Mouse (Mus musculus) urinary bladder, postnatal 4 days (tissue): ENCODE results near the gene Lin54.
A peak's percentile ranks its signal among the peaks of the same experiment; 100 is the strongest.
"Not testable (repeated sequence)": the region's sequence is repeated elsewhere in the genome, so short reads cannot be mapped to it uniquely, and the experiment has no call there.

Experiments
- DNase-seq, 2 experiments: peaks; one replicate each; pipeline ENCODE4 v3.0.0; 2021 to 2022; ENCODE audit warnings: low spot score in 2 of 2

Lin54 gene

DNA sequence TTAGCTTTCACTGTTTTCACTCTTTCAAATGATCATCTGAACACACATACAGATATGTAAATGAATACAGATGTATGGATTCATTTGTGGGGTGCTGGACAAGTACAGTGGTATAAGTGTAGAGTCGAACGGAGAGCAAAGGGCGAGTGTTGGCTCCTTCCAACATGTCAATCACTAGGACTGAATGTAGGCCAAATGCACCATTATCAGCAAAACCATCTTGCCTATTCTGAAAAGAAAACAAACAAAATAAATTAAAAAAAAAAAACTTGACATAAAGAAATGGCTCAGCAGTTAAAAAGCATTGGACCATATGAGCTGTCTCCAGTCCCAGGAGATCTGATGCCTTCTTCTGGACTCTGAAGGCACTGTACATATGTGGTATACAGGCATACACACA lies 12.2 kb downstream of the Lin54 start:
- DNase-seq: no peak

DNA sequence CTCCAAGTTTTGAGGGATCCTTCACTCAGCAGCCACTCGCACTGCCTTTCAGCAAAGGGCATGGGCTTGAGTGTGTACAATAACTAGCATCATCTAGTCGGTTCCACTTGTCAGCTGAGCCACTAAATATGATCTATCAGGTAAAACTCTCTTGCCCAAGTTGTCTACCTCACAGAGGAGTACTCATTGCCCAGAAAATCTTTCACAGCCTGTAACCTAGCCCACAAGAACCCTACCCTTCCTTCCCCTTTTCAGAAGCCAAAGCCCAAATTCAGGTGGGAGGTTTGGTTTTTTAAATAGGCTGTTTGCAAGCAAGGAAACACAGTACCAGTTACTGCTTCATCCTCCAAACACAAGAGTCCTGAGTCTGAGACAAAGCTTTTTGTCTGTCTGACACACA lies 13.3 kb downstream of the Lin54 start:
- no peak for DNase-seq

DNA sequence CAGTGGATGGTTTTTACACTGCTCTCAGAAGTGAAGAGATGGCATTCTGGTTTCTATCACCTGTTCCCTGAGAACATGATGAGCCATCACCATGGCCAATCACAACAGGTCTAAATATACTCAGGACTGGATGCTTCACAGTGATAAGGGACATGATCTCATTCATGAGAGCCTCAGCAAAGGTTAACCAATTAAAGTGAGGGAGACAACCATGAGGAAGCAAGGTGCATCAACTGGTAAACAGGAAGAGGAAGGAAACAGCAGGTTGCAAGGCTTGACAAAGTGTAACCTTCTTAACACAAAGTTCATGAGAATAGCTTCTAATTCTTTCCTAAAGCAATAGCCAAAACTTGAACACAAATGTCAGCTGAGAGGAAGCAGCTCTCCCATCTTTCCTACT lies 16.9 kb downstream of the Lin54 start:
- no peak for DNase-seq

DNA sequence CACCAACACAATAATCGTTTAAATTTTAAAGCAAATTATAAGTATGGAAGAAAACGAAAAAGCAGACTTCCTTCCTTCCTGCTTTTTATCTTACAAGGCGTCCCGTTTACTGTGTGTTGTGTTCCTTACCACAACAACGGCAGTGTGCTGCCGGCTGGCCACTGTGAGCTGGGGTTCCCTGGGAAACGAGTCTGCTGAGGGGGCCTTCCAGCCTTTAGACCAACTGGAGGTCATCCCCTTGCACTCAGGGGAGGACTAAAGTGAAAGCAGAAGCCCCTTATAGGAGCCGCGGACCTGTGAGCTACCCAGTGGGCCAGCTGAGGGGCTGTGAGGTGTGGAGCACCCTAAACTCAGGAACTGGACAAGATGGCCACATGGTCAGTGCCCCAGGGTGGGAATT lies 22.8 kb downstream of the Lin54 start:
- DNase-seq: no peak

DNA sequence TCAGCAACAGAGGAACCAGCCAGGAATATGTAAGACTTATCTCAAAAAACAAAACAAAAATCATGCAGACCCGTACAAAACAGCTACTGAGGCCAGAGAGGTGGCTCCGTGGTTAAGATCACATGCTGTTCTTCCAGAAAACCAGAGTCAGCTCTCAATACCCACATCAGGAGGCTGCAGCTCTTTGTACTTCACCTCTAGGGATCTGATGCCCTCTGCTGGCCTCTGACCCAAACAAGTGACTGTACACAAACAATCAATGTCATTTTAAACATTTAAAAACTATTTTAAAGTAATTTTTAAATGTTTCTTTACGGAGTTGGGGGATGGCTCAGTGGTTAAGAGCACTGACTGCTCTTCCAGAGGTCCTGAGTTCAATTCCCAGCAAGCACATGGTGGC lies 24.1 kb downstream of the Lin54 start:
- no peak for DNase-seq

DNA sequence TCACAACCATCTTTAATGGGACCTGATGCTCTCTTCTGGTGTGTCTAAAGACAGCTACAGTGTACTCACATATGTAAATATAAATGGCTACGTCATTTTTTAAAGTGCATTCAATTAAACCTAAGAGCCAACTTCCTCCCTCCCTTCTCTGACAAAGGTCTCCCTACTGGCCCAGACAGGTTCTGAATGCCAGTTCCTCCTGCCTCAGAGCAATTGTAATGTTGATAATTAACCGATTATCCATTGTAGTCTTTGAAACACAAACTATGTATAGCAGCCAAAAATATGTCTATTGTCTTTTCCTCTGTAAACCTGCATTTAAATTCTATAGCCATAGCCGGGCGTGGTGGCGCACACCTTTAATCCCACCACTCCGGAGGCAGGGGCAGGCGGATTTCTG lies 33.1 kb downstream of the Lin54 start:
- no peak for DNase-seq

DNA sequence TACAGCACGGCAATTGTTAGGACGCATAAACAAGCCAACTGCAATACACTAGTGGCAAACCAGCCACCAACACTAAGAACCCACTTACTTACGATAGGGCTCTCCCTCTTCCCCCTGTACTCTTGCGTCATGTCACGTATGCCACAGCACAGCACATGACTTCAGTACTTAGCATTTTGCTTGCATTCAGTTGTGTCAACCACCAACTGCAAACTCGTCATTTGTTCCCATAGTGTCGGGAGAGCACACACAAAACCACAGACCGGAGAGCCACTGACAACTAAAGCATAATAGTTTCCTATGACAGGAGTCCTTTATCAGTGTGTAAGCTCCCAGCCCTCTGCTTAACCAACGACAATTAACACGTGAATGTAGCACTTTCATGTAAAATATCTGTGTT lies 33.8 kb downstream of the Lin54 start:
- no peak for DNase-seq

DNA sequence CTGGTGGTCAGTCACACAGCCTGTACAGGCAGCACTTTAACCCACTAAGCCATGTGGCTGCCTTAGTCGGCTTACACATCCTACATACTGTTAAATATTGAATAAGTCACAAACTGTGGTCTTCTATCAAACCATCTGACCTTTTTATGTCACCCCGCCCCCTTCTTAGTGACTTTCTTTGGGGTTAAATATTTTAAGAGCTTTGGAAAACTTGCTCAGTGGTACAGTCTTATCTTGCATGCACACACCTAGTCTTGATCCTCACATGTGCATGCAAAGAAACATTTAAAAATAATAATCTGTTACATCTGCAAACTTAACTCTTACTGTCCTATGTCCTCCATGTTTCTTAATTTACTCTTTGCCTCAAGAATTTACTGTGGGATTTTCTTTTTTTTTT lies 38.1 kb downstream of the Lin54 start:
- no peak for DNase-seq

DNA sequence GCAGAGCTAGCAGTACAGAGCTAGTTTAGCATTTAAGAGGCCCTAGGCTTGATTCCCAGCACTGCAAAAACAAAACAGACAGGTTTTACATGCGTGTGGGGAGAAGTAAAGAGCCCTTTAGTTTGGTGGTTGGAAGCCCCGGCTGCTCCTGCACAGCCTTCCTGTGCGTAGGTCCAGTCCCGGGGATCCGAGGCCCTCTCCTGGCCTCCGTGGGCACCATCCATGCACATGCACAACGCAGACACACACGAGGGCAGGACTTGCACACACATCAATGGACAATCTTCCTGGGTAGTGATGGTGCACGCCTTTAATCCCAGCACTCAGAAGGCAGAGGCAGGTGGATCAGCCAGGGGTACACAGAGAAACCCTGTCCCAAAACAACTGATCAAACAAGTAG lies 38.9 kb downstream of the Lin54 start:
- no peak for DNase-seq

DNA sequence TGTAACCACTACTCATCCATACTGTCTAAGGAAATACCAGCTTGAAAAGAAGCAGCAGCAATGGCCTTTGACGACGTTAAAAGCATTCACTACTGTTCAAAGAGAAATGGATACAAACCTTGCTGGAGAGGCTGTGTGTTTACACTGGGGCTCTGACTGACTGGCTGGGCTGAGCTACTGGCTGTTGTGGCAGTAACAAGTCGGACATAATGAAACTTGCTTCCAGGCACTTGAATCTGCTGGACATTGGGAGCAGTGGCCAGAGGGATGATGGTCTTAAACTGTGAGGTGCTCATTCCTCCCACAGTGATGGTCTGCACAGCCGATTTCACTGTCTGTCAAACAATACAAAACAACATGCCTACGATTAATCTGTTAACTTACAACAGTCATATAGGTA lies 41.0 kb downstream of the Lin54 start:
- no peak for DNase-seq

DNA sequence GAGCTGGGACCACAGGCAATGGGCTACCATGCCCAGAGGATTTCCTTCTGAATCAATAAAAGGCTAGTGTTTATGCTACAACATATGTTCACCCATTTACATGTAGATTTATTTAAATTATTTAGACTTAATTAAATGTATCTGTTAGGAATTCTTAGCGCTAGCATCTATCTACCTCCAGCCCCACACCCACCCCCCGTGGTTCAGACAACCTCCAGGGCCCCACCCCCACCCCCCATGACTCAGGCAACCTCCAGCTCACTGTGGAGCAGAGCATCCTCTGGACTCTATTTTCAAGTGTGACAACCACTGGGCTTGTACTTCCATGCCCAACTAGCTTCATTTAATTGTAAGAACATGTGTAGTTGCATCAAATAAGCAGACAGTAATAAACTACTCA lies 48.6 kb downstream of the Lin54 start:
- no peak for DNase-seq

DNA sequence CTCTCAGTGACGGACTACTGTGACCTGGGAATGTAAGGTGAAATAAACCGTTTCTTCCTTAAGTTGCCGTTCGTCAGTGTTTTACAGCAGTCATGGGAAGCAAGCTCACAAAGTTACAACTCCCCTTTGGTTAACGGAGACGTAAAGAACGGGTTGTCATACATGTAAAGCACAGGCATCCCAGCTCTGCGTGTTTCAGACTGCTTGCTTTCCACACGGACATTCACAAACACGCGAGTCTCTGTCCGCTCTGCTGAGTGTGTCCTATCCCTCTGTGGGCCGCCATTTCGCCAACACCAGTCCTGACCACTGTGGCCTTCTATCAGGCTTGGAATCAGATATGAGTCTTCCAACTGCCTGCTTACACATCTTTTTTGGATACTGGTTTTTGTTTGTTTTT lies 61.6 kb downstream of the Lin54 start:
- no peak for DNase-seq

DNA sequence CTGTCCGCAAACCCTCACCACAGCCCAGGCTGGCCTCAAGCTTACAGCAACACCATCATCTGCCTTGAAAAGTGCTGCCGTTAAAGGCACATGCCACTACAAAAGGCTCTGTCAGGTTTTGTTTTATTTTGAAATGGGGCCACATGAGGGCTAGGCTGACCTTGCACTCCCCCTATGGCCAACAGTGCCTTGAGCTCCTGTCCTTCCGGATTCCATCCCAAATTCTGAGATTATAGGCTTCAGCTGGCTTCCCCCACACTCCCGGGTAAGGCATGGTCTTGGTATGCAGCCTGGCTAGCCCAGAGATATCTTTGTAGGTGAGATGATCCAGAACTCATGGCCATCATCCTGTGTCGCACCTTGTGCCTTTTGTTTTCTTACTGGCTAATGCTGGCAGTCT lies 62.5 kb downstream of the Lin54 start:
- no peak for DNase-seq

DNA sequence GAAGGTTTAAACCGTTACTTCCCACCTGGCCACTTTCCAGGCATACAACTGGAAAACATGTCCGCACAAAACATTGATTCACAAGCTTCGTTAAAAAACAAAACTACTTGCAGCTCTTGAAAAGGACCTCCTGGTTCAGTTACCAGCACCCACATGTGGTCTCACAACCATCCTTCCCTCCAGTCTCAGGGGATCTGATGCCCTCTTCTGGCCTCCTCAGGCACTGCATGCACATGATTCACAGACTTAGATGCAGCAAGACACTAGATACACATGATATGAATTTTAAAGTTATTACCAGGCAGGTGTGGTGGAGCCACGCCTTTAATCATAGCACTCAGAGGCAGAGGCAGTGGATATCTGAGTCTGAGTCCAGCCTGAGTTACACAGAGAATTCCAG lies 63.4 kb downstream of the Lin54 start:
- DNase-seq: no peak

DNA sequence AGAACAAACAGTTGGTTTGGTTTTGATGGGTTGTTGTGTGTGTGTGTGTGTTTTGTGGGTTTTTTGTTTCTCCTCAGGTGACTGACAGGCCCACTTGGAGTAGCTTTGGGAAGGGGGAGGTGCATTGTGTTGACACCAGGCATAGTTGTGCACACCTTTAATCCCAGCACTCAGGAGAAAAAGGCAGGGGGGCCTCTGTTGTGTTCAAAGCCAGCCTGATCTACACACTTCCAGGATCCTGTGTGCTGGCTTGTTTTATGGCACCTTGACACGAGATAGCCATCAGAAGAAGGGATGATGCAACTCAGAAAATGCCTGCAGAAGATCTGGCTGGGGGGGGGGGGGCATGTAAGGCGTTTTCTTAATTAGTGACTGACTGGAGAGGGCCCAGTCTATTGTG lies 69.5 kb downstream of the Lin54 start:
- DNase-seq: no peak

DNA sequence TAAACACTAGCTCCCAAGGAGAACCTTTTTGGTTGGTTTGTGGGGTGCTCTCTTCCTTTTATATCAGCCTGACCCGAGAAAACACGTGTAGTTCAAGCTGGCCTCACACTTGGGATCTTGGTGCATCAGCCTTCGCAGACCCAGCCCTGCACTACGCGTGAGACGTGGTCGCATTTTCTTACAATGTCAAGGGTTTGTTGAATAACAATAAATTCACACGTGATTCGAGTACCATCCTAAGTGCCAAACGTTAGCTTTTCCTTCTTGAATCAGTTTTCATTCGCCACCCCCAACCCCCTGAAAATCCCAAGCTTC lies 70.4 kb downstream of the Lin54 start:
- no peak for DNase-seq

DNA sequence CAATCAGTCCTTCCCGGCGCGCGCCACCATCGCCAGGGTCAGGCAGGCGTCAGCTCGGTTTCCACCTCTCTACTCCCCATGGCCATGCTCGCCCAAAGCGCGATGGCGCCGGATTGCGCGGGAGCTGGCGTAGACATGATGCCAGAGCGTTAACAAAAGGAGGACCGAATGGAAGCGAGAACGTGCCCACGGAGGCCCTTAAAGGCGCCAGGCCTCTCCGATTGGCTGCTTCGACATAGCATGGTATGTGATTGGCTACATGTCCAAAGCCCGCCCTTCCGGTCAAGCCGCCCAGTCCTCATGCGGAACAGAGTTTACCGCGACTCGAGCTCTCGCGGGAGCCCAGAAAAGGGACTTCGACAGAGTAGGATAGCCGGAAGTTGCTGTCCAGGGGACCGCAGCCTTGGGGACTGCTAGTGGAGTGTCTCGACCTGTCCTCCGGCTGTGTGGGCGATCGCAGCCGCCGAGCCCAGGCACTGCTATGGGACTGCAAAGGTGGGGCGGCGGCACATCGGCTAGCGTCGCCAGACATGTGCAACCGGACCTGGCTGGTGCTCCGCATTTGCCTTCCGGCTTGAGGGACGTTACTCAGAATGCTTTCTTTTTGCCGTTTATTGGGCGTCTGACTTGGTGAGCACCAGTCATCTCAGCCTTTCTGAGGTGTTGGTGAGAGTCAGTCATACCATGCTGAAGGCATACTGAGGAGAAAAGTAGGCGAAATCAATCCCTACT lies 70.9 kb downstream of the Lin54 start:
- peak; percentile 88 to 91 for DNase-seq

DNA sequence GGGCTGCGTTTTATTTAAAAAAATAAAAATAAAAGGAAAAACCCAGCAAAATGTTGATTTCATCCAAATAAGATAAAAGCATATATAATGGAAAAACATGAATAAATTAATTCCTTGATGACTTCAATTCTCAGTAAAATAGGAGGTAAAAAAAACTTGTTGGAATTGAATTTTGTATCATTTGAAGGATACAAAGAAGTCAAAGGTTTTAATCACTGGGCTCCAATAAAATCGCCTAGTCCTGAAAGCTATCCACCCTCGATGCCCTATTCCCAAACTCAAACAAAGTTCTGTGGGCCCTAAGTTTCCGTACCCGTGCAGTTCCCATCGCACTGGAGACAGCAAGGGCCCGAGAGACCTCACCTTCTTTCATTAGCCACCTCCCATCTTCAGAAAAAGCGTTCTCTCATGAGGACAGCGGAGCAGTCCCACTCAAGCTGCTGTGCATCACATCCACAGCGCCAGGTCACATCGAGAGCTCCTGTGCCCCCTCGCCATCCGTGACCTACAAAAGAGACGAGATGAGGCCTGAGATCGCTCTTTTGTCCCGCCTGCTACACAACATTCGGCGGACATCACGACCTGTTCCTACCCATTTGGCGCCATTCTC lies 71.6 kb downstream of the Lin54 start:
- no peak for DNase-seq

DNA sequence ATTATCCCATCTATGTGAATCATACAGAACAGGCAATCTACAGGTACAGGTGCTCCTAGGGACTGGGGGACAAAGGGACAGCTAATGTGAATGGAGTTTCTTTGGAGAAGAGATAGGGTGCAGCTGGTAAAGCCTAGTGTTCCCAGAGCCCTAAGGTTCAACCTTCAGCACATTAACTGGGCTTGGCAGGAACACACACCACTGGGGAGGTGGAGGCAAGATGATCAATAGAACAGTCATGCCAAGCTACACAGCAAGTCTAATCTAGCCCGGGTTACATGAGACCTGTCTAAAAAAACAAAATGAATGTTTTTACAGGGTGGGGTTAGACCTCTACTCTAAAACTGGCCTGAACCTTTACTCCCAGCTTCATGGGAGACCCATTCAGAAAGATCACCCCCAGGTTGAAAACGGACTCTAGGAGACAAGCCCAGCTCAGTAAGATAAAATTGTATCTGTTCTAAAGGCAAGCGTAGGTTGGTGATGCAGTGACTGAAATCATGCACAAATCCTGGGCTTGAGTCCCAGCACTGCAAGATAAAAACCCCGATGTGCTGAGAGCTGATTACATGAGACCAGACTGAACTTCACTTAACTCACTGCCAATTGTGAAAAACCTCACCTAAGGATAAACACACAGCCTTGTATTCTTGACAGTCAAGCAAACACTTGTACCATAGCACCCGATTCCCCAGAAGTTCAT lies 72.3 kb downstream of the Lin54 start:
- DNase-seq: no peak

DNA sequence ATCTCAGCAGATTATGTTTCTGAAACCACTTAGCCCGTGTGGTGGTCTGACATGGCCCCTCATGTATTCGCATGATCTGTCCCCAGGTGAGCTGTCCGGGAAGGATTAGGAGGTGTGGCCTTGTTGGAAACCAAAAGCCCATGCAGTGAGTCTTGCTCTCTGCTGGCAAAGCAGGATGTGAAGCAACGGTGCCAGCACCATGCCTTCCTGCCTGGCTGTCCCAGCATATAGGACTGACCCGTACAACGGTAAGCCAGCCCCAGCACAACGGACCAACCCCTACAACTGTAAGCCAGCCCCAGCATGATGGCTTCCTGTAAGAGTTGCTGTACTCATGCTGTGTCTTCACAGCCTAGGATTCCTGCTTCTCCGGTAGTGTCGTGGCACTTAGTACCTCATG lies 73.2 kb downstream of the Lin54 start:
- no peak for DNase-seq

DNA sequence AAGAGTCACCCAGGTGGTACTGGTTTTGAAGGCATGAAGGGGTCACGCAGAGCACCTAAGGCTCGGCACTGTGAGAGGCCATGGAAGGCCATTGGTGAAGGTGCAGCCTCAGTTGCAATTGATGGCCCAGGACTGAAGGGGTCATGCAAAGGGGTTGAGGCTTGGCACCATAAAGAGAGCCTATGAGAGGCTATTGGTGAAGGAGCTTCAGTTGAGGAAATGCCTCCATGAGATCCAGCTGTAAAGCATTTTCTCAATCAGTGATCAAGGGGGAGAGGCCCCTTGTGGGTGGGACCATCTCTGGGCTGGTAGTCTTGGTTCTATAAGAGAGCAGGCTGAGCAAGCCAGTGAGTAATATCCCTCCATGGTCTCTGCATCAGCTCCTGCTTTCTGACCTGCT lies 74.6 kb downstream of the Lin54 start:
- DNase-seq: not testable (repeated sequence)

DNA sequence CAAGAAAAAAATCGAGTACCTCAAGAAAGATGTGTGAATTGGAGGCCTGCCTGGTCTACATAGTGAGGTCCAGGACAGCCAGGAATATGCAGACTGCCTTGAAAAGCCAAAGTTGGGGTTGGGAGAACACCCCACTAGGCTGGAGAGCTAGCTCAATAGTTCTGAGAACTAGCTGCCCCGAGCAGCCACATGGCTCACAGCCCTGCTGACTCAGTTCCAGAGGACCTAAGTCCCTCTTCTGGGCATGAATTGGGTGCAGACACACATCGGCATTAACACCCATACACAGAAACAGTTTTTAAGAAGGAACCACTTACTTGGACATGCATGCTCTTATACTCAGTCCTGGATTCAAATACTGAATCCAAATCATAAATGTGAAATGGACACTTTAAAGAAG lies 76.2 kb downstream of the Lin54 start:
- DNase-seq: no peak

DNA sequence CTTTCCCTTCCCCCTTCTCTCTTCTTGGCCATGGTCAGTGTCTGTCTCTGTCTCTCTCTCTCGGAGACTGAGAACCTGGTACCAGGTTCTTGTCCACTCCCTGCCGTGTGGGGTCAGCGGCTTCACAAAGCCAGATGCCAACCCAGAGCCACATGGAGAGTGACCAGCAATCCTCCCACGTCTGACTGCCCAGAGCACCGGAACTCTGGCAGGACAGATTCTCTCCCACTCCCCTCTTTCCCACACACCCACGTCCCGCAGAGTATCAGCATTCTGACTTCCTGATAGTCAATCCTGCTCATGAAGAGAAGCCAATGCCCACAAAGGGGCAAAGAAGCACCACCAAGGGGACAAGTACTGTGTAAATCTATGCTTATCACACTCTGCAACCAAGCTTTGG lies 76.8 kb downstream of the Lin54 start:
- DNase-seq: no peak

DNA sequence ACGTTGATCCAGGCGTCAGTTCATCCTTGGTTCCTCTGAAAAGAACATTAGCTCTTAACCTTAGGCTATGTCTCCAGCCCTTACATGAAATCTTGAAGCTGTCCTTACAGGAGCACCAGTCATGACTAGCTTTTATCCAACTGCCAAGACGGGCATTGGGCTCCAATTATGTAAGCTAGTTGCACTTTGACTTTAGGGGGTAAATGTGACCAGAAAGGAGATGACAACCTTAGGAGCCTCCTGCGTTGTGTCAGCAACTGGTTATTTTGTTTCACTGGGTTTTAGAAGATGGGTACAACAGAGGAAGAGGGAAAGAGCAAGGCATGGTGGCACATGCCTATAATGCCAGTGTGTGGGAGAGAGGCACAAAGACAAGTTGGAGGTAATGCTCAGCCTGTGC lies 81.6 kb downstream of the Lin54 start:
- no peak for DNase-seq
